Mouse (Mus musculus): ENCODE measurements at regions not wholly inside any gene's neighbourhood (a gene's known extent, or its start where the extent isn't known, plus 50 kb on each side); places are given as distances from the start of the nearest gene placed in this dataset.

- Histone ChIP-seq H3K27me3 (ENCODE audit: control insufficient read depth, insufficient read depth, insufficient read length) (no peaks in the 10 kb centered on the region), H3K4me3 (no peak overlapping the region), H3ac (ENCODE audit: control insufficient read depth, insufficient read length) (no peak overlapping the region), H3K79me2 (ENCODE audit: control insufficient read depth, insufficient read depth) (no peaks in the 10 kb centered on the region), H3K36me3 (ENCODE audit: control insufficient read depth, insufficient read depth) (no peaks in the 10 kb centered on the region), H3K4me2 (ENCODE audit: low read depth) (peak overlapping the region; percentile 81)
- TF ChIP-seq MYOD1 (IDR thresholded peaks at IDR 0.05; ENCODE audit: control insufficient read depth in 1 of 3, insufficient read length in 2 of 3, low read depth in 2 of 3) (peak; percentile 57 to 73 (median 58)), E2F4 (IDR thresholded peaks at IDR 0.05; ENCODE audit: insufficient read depth) (no peak), REST (IDR thresholded peaks at IDR 0.05; ENCODE audit: insufficient read depth, insufficient read length) (no peak), MYOG (IDR thresholded peaks at IDR 0.05; ENCODE audit: control insufficient read depth in 1 of 3, insufficient read depth in 1 of 3, insufficient read length in 2 of 3, low read depth in 2 of 3) (peak in 2 of 3 experiments; percentile 62 to 95), TCF12 (IDR thresholded peaks at IDR 0.05; ENCODE audit: insufficient read depth, poor library complexity, severe bottlenecking) (peak; percentile 60), TCF3 (IDR thresholded peaks at IDR 0.05; ENCODE audit: insufficient read length, low read depth) (no peak), MAX (IDR thresholded peaks at IDR 0.05; ENCODE audit: low read depth) (no peak), CEBPB (IDR thresholded peaks at IDR 0.05; ENCODE audit: insufficient read depth, poor library complexity, severe bottlenecking) (0 out of 2 replicates have a peak, but pooled peaks have one; percentile 1), SRF (IDR thresholded peaks at IDR 0.05; ENCODE audit: control insufficient read depth, insufficient read length, low read depth) (no peak), POLR2AphosphoS2 (IDR thresholded peaks at IDR 0.05; ENCODE audit: insufficient read length, low read depth) (no peak), POLR2A (IDR thresholded peaks at IDR 0.05; ENCODE audit: insufficient read length, low read depth) (no peak), USF1 (IDR thresholded peaks at IDR 0.05; ENCODE audit: low read depth) (peak; percentile 78)
Measured at GRCm38 (mm10) chr11:63781967-63782915, 139.8 kb downstream of the Hs3st3b1 start.

DNA sequence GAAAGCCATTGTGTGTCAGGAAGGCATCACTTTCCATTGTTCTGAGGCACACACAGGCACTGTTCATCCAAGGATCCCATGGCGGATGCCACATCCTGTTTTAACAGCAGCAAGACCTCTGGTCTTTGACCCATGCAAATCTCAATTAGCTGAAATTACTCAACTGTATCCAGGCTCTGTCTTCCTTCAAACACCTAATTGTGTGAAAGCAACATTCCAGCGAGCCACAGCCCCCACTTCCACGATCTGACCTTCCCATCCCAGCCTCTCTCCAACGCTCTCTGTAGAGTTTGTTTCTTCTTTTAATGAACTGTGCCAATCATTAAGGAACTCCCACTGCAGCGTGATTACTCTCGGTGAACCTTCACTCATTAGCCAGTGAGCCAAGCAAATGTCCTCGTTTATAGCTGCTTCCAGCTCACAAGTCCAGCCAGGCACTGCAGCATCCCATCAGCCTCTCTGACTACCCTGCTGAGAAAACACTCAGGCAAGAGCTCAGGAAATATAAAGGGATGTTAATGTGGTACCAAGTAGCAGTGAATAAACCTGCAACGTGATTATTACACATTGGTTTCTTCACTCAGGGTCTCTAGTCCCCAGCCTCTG is 136.7 kb downstream of the Hs3st3b1 start:
- no peak overlapping the region for H3K4me3 ChIP-seq
- H3K27me3 ChIP-seq (ENCODE audit: control insufficient read depth, insufficient read depth, insufficient read length) = no peaks in the 10 kb centered on the region
- H3ac ChIP-seq (ENCODE audit: control insufficient read depth, insufficient read length) = no peak overlapping the region
- no peak overlapping the region for H3K4me2 ChIP-seq (ENCODE audit: low read depth)
- H3K36me3 ChIP-seq (ENCODE audit: control insufficient read depth, insufficient read depth) = no peaks in the 10 kb centered on the region
- TF ChIP-seq REST (IDR thresholded peaks at IDR 0.05; ENCODE audit: insufficient read depth, insufficient read length) (no peak), TCF12 (IDR thresholded peaks at IDR 0.05; ENCODE audit: insufficient read depth, poor library complexity, severe bottlenecking) (no peak), SRF (IDR thresholded peaks at IDR 0.05; ENCODE audit: control insufficient read depth, insufficient read length, low read depth) (no peak), MYOD1 (IDR thresholded peaks at IDR 0.05; ENCODE audit: control insufficient read depth in 1 of 3, insufficient read length in 2 of 3, low read depth in 2 of 3) (no peak), CEBPB (IDR thresholded peaks at IDR 0.05; ENCODE audit: insufficient read depth, poor library complexity, severe bottlenecking) (no peak), POLR2A (IDR thresholded peaks at IDR 0.05; ENCODE audit: insufficient read length, low read depth) (no peak), TCF3 (IDR thresholded peaks at IDR 0.05; ENCODE audit: insufficient read length, low read depth) (no peak), USF1 (IDR thresholded peaks at IDR 0.05; ENCODE audit: low read depth) (no peak), POLR2AphosphoS2 (IDR thresholded peaks at IDR 0.05; ENCODE audit: insufficient read length, low read depth) (no peak), E2F4 (IDR thresholded peaks at IDR 0.05; ENCODE audit: insufficient read depth) (no peak), MAX (IDR thresholded peaks at IDR 0.05; ENCODE audit: low read depth) (no peak)
- H3K79me2 ChIP-seq (ENCODE audit: control insufficient read depth, insufficient read depth) = no peaks in the 10 kb centered on the region

DNA sequence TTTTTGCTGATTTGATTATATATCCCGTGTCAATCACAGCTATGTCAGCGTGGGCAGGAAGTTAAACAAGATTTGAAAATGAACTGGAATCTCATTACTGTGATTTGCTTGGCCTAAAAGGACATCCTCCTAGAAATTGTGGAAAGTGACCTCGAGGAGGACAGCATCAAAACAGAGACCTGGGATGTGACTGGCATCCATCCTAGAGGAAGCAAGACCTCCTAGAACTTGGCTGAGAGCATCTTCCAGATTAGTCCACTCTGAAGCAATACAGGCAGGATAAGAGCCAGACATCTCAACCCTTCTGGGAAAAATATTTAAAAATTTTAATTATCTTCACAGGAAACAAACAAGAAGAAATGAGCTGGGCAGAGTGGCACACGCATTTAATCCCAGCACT is 136.1 kb downstream of the Hs3st3b1 start:
- H3K79me2 ChIP-seq (ENCODE audit: control insufficient read depth, insufficient read depth) = no peaks in the 10 kb centered on the region
- no peak overlapping the region for H3K4me2 ChIP-seq (ENCODE audit: low read depth)
- no peaks in the 10 kb centered on the region for H3K27me3 ChIP-seq (ENCODE audit: control insufficient read depth, insufficient read depth, insufficient read length)
- TF ChIP-seq CEBPB (IDR thresholded peaks at IDR 0.05; ENCODE audit: insufficient read depth, poor library complexity, severe bottlenecking) = no peak
- H3ac ChIP-seq (ENCODE audit: control insufficient read depth, insufficient read length) = no peak overlapping the region
- H3K36me3 ChIP-seq (ENCODE audit: control insufficient read depth, insufficient read depth) = no peaks in the 10 kb centered on the region
- no peak overlapping the region for H3K4me3 ChIP-seq

- H3K27me3 ChIP-seq (ENCODE audit: control insufficient read depth, insufficient read depth, insufficient read length) = no peaks in the 10 kb centered on the region
- H3K79me2 ChIP-seq (ENCODE audit: control insufficient read depth, insufficient read depth) = no peaks in the 10 kb centered on the region
- no peaks in the 10 kb centered on the region for H3K36me3 ChIP-seq (ENCODE audit: control insufficient read depth, insufficient read depth)
- H3K4me2 ChIP-seq (ENCODE audit: low read depth) = no peak overlapping the region
- no peak overlapping the region for H3ac ChIP-seq (ENCODE audit: control insufficient read depth, insufficient read length)
- no peak for TF ChIP-seq MYOG (IDR thresholded peaks at IDR 0.05; ENCODE audit: control insufficient read depth in 1 of 3, insufficient read depth in 1 of 3, insufficient read length in 2 of 3, low read depth in 2 of 3)
- no peak for TF ChIP-seq POLR2A (IDR thresholded peaks at IDR 0.05; ENCODE audit: insufficient read length, low read depth)
- TF ChIP-seq MAX (IDR thresholded peaks at IDR 0.05; ENCODE audit: low read depth) = no peak
- no peak for TF ChIP-seq CEBPB (IDR thresholded peaks at IDR 0.05; ENCODE audit: insufficient read depth, poor library complexity, severe bottlenecking)
- TF ChIP-seq TCF3 (IDR thresholded peaks at IDR 0.05; ENCODE audit: insufficient read length, low read depth) = no peak
- no peak for TF ChIP-seq TCF12 (IDR thresholded peaks at IDR 0.05; ENCODE audit: insufficient read depth, poor library complexity, severe bottlenecking)
- no peak for TF ChIP-seq SRF (IDR thresholded peaks at IDR 0.05; ENCODE audit: control insufficient read depth, insufficient read length, low read depth)
- TF ChIP-seq USF1 (IDR thresholded peaks at IDR 0.05; ENCODE audit: low read depth) = no peak
- TF ChIP-seq E2F4 (IDR thresholded peaks at IDR 0.05; ENCODE audit: insufficient read depth) = no peak
- no peak for TF ChIP-seq MYOD1 (IDR thresholded peaks at IDR 0.05; ENCODE audit: control insufficient read depth in 1 of 3, insufficient read length in 2 of 3, low read depth in 2 of 3)
- TF ChIP-seq REST (IDR thresholded peaks at IDR 0.05; ENCODE audit: insufficient read depth, insufficient read length) = no peak
- TF ChIP-seq POLR2AphosphoS2 (IDR thresholded peaks at IDR 0.05; ENCODE audit: insufficient read length, low read depth) = no peak
- H3K4me3 ChIP-seq = no peak overlapping the region
Measured at GRCm38 (mm10) chr11:63789473-63790120, 132.5 kb downstream of the Hs3st3b1 start.

Data from myocyte (in vitro differentiated cells).